Mouse (Mus musculus) brain, embryonic 18.5 days (tissue): ENCODE data around the gene Rnf224.
"Not testable (repeated sequence)": the region's sequence is repeated elsewhere in the genome, so short reads cannot be mapped to it uniquely, and the experiment has no call there.

ENCODE experiments used
- DNase-seq: peaks from one replicate; pipeline ENCODE4 v3.0.0-alpha.2; 2012; ENCODE audit warnings: low read depth, low spot score

The Rnf224 gene

GRCm38 (mm10) chr2:25256443-25257109 is 20.0 kb upstream of the Rnf224 start:
- DNase-seq, result not testable (repeated sequence)

GRCm38 (mm10) chr2:25255284-25255779 is 18.7 kb upstream of the Rnf224 start, which contains the start of gene Tmem203:
Tmem203 (plus strand) TSS chr2:25255439.
- DNase-seq, result peak; percentile 83

- no peak for DNase-seq
Measured at GRCm38 (mm10) chr2:25252331-25252730, 15.7 kb upstream of the Rnf224 start.

GRCm38 (mm10) chr2:25246183-25247072 is 9.8 kb upstream of the Rnf224 start, which contains the start of gene AL732309.1:
AL732309.1 (minus strand) TSS chr2:25246863.
- no peak for DNase-seq

GRCm38 (mm10) chr2:25244144-25244543 is 7.6 kb upstream of the Rnf224 start:
- no peak for DNase-seq

- DNase-seq, result no peak
Measured at GRCm38 (mm10) chr2:25243342-25243741, 6.8 kb upstream of the Rnf224 start.

GRCm38 (mm10) chr2:25242101-25242506 is 5.5 kb upstream of the Rnf224 start, which contains the start of the genes Rnf208 and Cysrt1:
Rnf208 (plus strand) TSS chr2:25242255.
Cysrt1 (minus strand) TSS chr2:25242452.
- no peak for DNase-seq

- no peak for DNase-seq
Measured at GRCm38 (mm10) chr2:25241438-25241775, 4.8 kb upstream of the Rnf224 start.

GRCm38 (mm10) chr2:25240723-25241437 is 4.3 kb upstream of the Rnf224 start:
- peak; percentile 71 for DNase-seq

GRCm38 (mm10) chr2:25240310-25240709 is 3.7 kb upstream of the Rnf224 start:
- DNase-seq, result no peak

- no peak for DNase-seq
Measured at GRCm38 (mm10) chr2:25239766-25240165, 3.2 kb upstream of the Rnf224 start.

- DNase-seq, result no peak
Measured at GRCm38 (mm10) chr2:25238106-25238505, 1.5 kb upstream of the Rnf224 start.

GRCm38 (mm10) chr2:25237522-25237921 is 935 bp upstream of the Rnf224 start:
- no peak for DNase-seq

GRCm38 (mm10) chr2:25234551-25235220 is 1.9 kb downstream of the Rnf224 start:
- DNase-seq, result no peak

GRCm38 (mm10) chr2:25234050-25234449 is 2.5 kb downstream of the Rnf224 start, which contains the start of gene Slc34a3:
Slc34a3 (minus strand) TSS chr2:25234364.
- no peak for DNase-seq

GRCm38 (mm10) chr2:25233421-25233820 is 3.2 kb downstream of the Rnf224 start:
- no peak for DNase-seq

- DNase-seq, result no peak
Measured at GRCm38 (mm10) chr2:25231038-25231437, 5.5 kb downstream of the Rnf224 start.

- no peak for DNase-seq
Measured at GRCm38 (mm10) chr2:25230581-25230980, 6.0 kb downstream of the Rnf224 start.

GRCm38 (mm10) chr2:25229582-25229981 is 7.0 kb downstream of the Rnf224 start:
- no peak for DNase-seq

- no peak for DNase-seq
Measured at GRCm38 (mm10) chr2:25228995-25229530, 7.5 kb downstream of the Rnf224 start.

GRCm38 (mm10) chr2:25228431-25228889 is 8.1 kb downstream of the Rnf224 start:
- peak; percentile 60 for DNase-seq
